Mouse (Mus musculus): ENCODE data around the gene Cage1.

Gene Cage1

GRCm38 (mm10) chr13:38037044-38037687 lies at the start of gene Cage1:
Gene Cage1 (minus strand): TSS chr13:38037069.
- peak; percentile 99 for DNase-seq (ENCODE audit: low read depth, low spot score)

- DNase-seq (ENCODE audit: low read depth, low spot score) = no peak
These were observed 44.3 kb upstream of the Cage1 start for GRCm38 (mm10) chr13:38081161-38081560.

GRCm38 (mm10) chr13:38080725-38081124 lies 43.9 kb upstream of the Cage1 start:
- no peak for DNase-seq (ENCODE audit: low read depth, low spot score)

- DNase-seq (ENCODE audit: low read depth, low spot score) = no peak
These were observed 43.1 kb upstream of the Cage1 start for GRCm38 (mm10) chr13:38080014-38080413.

GRCm38 (mm10) chr13:38079366-38079765 lies 42.5 kb upstream of the Cage1 start:
- no peak for DNase-seq (ENCODE audit: low read depth, low spot score)

- DNase-seq (ENCODE audit: low read depth, low spot score) = no peak
These were observed 42.0 kb upstream of the Cage1 start for GRCm38 (mm10) chr13:38078836-38079235.

GRCm38 (mm10) chr13:38077113-38077512 lies 40.2 kb upstream of the Cage1 start:
- no peak for DNase-seq (ENCODE audit: low read depth, low spot score)

GRCm38 (mm10) chr13:38074404-38074803 lies 37.5 kb upstream of the Cage1 start:
- no peak for DNase-seq (ENCODE audit: low read depth, low spot score)

GRCm38 (mm10) chr13:38073374-38074307 lies 36.8 kb upstream of the Cage1 start:
- no peak for DNase-seq (ENCODE audit: low read depth, low spot score)

GRCm38 (mm10) chr13:38070945-38071344 lies 34.1 kb upstream of the Cage1 start:
- DNase-seq (ENCODE audit: low read depth, low spot score) = no peak

- DNase-seq (ENCODE audit: low read depth, low spot score) = peak; percentile 62
These were observed 28.2 kb upstream of the Cage1 start for GRCm38 (mm10) chr13:38064854-38065663.

- DNase-seq (ENCODE audit: low read depth, low spot score) = no peak
These were observed 25.8 kb upstream of the Cage1 start for GRCm38 (mm10) chr13:38062678-38063077.

- no peak for DNase-seq (ENCODE audit: low read depth, low spot score)
These were observed 13.0 kb upstream of the Cage1 start for GRCm38 (mm10) chr13:38049888-38050287.

- no peak for DNase-seq (ENCODE audit: low read depth, low spot score)
These were observed 942 bp upstream of the Cage1 start for GRCm38 (mm10) chr13:38037811-38038210.

GRCm38 (mm10) chr13:38036343-38037043 lies 376 bp downstream of the Cage1 start, which contains the start of gene Riok1:
Gene Riok1 (plus strand): TSS chr13:38036995.
- DNase-seq (ENCODE audit: low read depth, low spot score) = no peak

- DNase-seq (ENCODE audit: low read depth, low spot score) = no peak
These were observed 8.5 kb downstream of the Cage1 start for GRCm38 (mm10) chr13:38028407-38028806.

GRCm38 (mm10) chr13:38027618-38028248 lies 9.1 kb downstream of the Cage1 start:
- no peak for DNase-seq (ENCODE audit: low read depth, low spot score)

GRCm38 (mm10) chr13:38025874-38026273 lies 11.0 kb downstream of the Cage1 start:
- DNase-seq (ENCODE audit: low read depth, low spot score) = no peak

GRCm38 (mm10) chr13:38018791-38019190 lies 18.1 kb downstream of the Cage1 start:
- no peak for DNase-seq (ENCODE audit: low read depth, low spot score)

- no peak for DNase-seq (ENCODE audit: low read depth, low spot score)
These were observed 21.3 kb downstream of the Cage1 start for GRCm38 (mm10) chr13:38015591-38015990.

- DNase-seq (ENCODE audit: low read depth, low spot score) = no peak
These were observed 24.4 kb downstream of the Cage1 start for GRCm38 (mm10) chr13:38012436-38012835.
